ENCODE assay signal across 9 mouse cellular contexts in the genomic region with DNA sequence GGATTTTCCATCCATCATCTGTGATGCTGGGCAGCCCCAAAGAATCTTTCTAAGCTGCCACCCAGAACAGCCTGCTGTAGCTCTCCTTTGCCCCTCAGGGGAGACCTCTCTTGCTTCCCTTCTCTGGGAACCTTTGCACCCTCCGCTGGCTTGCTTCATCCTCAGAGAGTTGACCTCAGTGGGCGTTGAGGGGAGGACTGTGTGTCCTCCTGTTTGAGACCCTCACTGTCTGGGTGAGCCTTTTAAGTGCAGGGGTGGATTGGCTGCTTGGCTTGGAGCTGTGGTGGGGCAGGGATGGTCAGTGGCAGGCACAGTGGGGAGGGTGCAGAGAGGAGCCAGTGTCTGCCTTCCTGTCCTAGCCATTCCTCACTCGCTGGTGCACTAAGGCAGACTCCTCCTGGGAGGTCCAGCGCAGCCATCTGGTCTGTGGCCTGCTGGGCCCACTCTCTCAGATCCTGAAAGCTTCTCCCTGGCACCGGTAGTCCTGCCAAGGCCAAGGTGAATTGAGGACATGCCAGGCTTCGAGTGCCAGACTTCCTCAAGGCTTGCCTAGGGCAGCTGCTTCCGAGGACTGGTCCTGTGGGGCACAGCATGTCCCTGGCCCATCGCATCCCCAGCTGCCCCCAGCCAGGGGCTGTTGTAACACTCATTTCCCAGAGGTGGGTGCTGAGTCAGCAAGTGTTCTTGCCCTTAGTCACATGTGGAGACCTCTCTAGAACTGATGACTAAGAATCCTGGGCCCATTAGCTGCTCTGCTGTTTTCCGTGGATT. TPM values are rescaled to one million over a fixed set of nuclear protein-coding genes. Genes with fewer than 3 reads are reported as not detected.
DNase-seq lines count a peak whose midpoint lies in the region; ATAC-seq and TF ChIP-seq lines count a peak whose summit lies in the region.
"Had no signal": no experiment of that assay in that cellular context is flagged by ENCODE, and none has a peak within 500 bp of the region (broad histone marks: within the 10 kb centered on the region; RNA-seq: fewer than 3 reads in every experiment).

No protein-coding gene starts in this region.

- H3K4me2 ChIP-seq in midbrain, embryonic 14.5 days (ENCODE audit: low read length), result no peak overlapping the region
- no peak overlapping the region for H3K4me2 ChIP-seq in midbrain, embryonic 11.5 days
- no peak overlapping the region for H3K4me2 ChIP-seq in liver, embryonic 11.5 days

- TF ChIP-seq CTCF in lung, adult 2 months (IDR thresholded peaks at IDR 0.05; ENCODE audit: insufficient read depth, low read length), result no peak

- no peak for ATAC-seq in midbrain, embryonic 14.5 days (ENCODE audit: low FRiP score, low TSS enrichment)
- no peak for ATAC-seq in midbrain, embryonic 11.5 days (ENCODE audit: low FRiP score)
- ATAC-seq in CD4-positive, CD25-positive, alpha-beta regulatory T cell, adult 4 months, result no peak
- no peak for ATAC-seq in liver, embryonic 11.5 days (replicated peaks; ENCODE audit: low FRiP score)

- H3K27ac ChIP-seq in midbrain, embryonic 14.5 days (replicated peaks; ENCODE audit: low read depth, low read length), result no peak overlapping the region
- no peak overlapping the region for H3K27ac ChIP-seq in midbrain, embryonic 11.5 days (ENCODE audit: low read depth, low read length)
- H3K27ac ChIP-seq in liver, embryonic 11.5 days (ENCODE audit: low read depth, low read length), result no peak overlapping the region
- H3K27ac ChIP-seq: liver, embryonic 14.5 days had no signal

- H3K4me3 ChIP-seq in midbrain, embryonic 14.5 days (replicated peaks; ENCODE audit: low read depth, low read length), result no peak overlapping the region
- H3K4me3 ChIP-seq in midbrain, embryonic 11.5 days (ENCODE audit: low read depth, low read length), result no peak overlapping the region
- no peak overlapping the region for H3K4me3 ChIP-seq in lung, adult 2 months (replicated peaks; ENCODE audit: extremely low read depth, low read depth, low read length)
- no peak overlapping the region for H3K4me3 ChIP-seq in liver, embryonic 11.5 days (ENCODE audit: low read depth, low read length)

- no peak for DNase-seq in midbrain, embryonic 14.5 days
- DNase-seq in midbrain, embryonic 11.5 days (ENCODE audit: low spot score, missing footprints), result no peak
- DNase-seq in adrenal gland, postnatal 14 days, result peak; percentile 92
- peak; percentile 80 to 83 for DNase-seq in gastrocnemius, adult 8-10 months (ENCODE audit: low spot score in 2 of 2)
- peak; percentile 50 for DNase-seq in lung, adult 2 months
- DNase-seq in liver, embryonic 11.5 days (ENCODE audit: low spot score), result no peak
- DNase-seq in frontal cortex, adult 2 months (ENCODE audit: extremely low spot score in 1 of 2, low spot score in 1 of 2), result no peak

- H3K27me3 ChIP-seq in midbrain, embryonic 14.5 days (ENCODE audit: control insufficient read depth, insufficient read depth, low read length), result no peaks in the 10 kb centered on the region
- no peaks in the 10 kb centered on the region for H3K27me3 ChIP-seq in midbrain, embryonic 11.5 days (ENCODE audit: control insufficient read depth, insufficient read depth, low read length)
- H3K27me3 ChIP-seq in liver, embryonic 11.5 days (replicated peaks; ENCODE audit: control insufficient read depth, insufficient read depth, low read length), result no peaks in the 10 kb centered on the region

- no peaks in the 10 kb centered on the region for H3K36me3 ChIP-seq in midbrain, embryonic 14.5 days (ENCODE audit: control insufficient read depth, insufficient read depth, low read length)
- H3K36me3 ChIP-seq in midbrain, embryonic 11.5 days (ENCODE audit: control insufficient read depth, insufficient read depth, low read length), result no peaks in the 10 kb centered on the region
- H3K36me3 ChIP-seq in liver, embryonic 11.5 days (ENCODE audit: control insufficient read depth, insufficient read depth, low read length), result no peaks in the 10 kb centered on the region

- TF ChIP-seq POLR2A in lung, adult 2 months (IDR thresholded peaks at IDR 0.05; ENCODE audit: borderline replicate concordance, extremely low read depth, low read depth, low read length), result no peak

- 54% methylated on average over 9 of the region's 9 CpGs for WGBS in midbrain, embryonic 14.5 days
- 59% methylated on average over 9 of the region's 9 CpGs for WGBS in midbrain, embryonic 11.5 days
- WGBS in lung, adult 2 months, result 53% methylated on average over 9 of the region's 9 CpGs
- 60% methylated on average over 9 of the region's 9 CpGs for WGBS in liver, embryonic 11.5 days

- 0 out of 2 replicates have a peak overlapping the region, but pooled peaks have one; percentile 6 for H3K9ac ChIP-seq in midbrain, embryonic 14.5 days (replicated peaks; ENCODE audit: low read length)
- H3K9ac ChIP-seq in midbrain, embryonic 11.5 days (ENCODE audit: low read length), result no peak overlapping the region
- no peak overlapping the region for H3K9ac ChIP-seq in liver, embryonic 11.5 days (ENCODE audit: low read depth, low read length)
- H3K9ac ChIP-seq: liver, embryonic 14.5 days had no signal

- no peaks in the 10 kb centered on the region for H3K9me3 ChIP-seq in midbrain, embryonic 14.5 days (ENCODE audit: control insufficient read depth, low read length)
- no peaks in the 10 kb centered on the region for H3K9me3 ChIP-seq in midbrain, embryonic 11.5 days (ENCODE audit: control insufficient read depth, low read length)
- H3K9me3 ChIP-seq in liver, embryonic 11.5 days (ENCODE audit: control insufficient read depth, low read length), result no peaks in the 10 kb centered on the region

- H3K4me1 ChIP-seq in midbrain, embryonic 14.5 days (ENCODE audit: control insufficient read depth, insufficient read depth, low read length), result no peaks in the 10 kb centered on the region
- H3K4me1 ChIP-seq in midbrain, embryonic 11.5 days (ENCODE audit: control insufficient read depth, insufficient read depth, low read length), result no peaks in the 10 kb centered on the region
- H3K4me1 ChIP-seq in lung, adult 2 months (ENCODE audit: control insufficient read depth, insufficient read depth, low read length), result no peaks in the 10 kb centered on the region
- H3K4me1 ChIP-seq in liver, embryonic 11.5 days (replicated peaks; ENCODE audit: control insufficient read depth, insufficient read depth, low read length), result peaks cover 6% of the 10 kb centered on the region; the same call in 1 of the 2 replicates

RNA-seq across cellular contexts. Expression of a gene that starts 5.7 kb away (rescaled TPM):
- not detected in 2 replicates for polyA plus RNA-seq in midbrain, embryonic 14.5 days (2014; fragmentation: Nextera tagmentation; extraction: Ambion mirVana)
- polyA plus RNA-seq in midbrain, embryonic 11.5 days (2014; fragmentation: Nextera tagmentation; extraction: Ambion mirVana), result not detected in 2 replicates
- total RNA-seq in adrenal gland, postnatal 14 days (2021), result 23.0 and 25.2 TPM in 2 replicates
- total RNA-seq in gastrocnemius, adult 8-10 months (2022), result under 1 TPM in 3 of 4 experiments, not detected in 1; 0.22 to 0.25 (median 0.24) TPM
- polyA plus RNA-seq in lung, adult 2 months (2012; rRNA removed), result 0.23 and 0.82 TPM in 2 replicates
- not detected for polyA plus RNA-seq in CD4-positive, CD25-positive, alpha-beta regulatory T cell, adult 4 months (2017; shearing (Covaris generic))
- polyA plus RNA-seq in liver, embryonic 11.5 days (2014; fragmentation: Nextera tagmentation; extraction: Ambion mirVana), result 0.14 TPM in 1 of 2 replicates, not detected in the other
- not detected in 2 replicates for polyA plus RNA-seq in frontal cortex, adult 2 months (2012; rRNA removed)

RNA-seq across cellular contexts. Expression of a gene that starts 15.5 kb away (rescaled TPM):
- polyA plus RNA-seq in midbrain, embryonic 14.5 days (2014; fragmentation: Nextera tagmentation; extraction: Ambion mirVana), result 1.6 and 1.9 TPM in 2 replicates
- polyA plus RNA-seq in midbrain, embryonic 11.5 days (2014; fragmentation: Nextera tagmentation; extraction: Ambion mirVana), result 0.62 and 1.0 TPM in 2 replicates
- 35.0 and 41.1 TPM in 2 replicates for total RNA-seq in adrenal gland, postnatal 14 days (2021)
- total RNA-seq in gastrocnemius, adult 8-10 months (2022), result 1 to 10 TPM; 1.8 to 4.7 (median 2.2) TPM
- 0.82 and 2.3 TPM in 2 replicates for polyA plus RNA-seq in lung, adult 2 months (2012; rRNA removed)
- not detected for polyA plus RNA-seq in CD4-positive, CD25-positive, alpha-beta regulatory T cell, adult 4 months (2017; shearing (Covaris generic))
- 0.26 and 0.27 TPM in 2 replicates for polyA plus RNA-seq in liver, embryonic 11.5 days (2014; fragmentation: Nextera tagmentation; extraction: Ambion mirVana)
- 20.5 TPM in 2 replicates for polyA plus RNA-seq in frontal cortex, adult 2 months (2012; rRNA removed)

RNA-seq across cellular contexts. Expression of a gene that starts 17.6 kb away (rescaled TPM):
- 18.0 and 20.5 TPM in 2 replicates for polyA plus RNA-seq in midbrain, embryonic 14.5 days (2014; fragmentation: Nextera tagmentation; extraction: Ambion mirVana)
- 13.8 and 14.0 TPM in 2 replicates for polyA plus RNA-seq in midbrain, embryonic 11.5 days (2014; fragmentation: Nextera tagmentation; extraction: Ambion mirVana)
- 351 and 352 TPM in 2 replicates for total RNA-seq in adrenal gland, postnatal 14 days (2021)
- 100 to 1,000 TPM in 2 of 4 experiments, 10 to 100 TPM in 2; 60.2 to 229 (median 114) TPM for total RNA-seq in gastrocnemius, adult 8-10 months (2022)
- polyA plus RNA-seq in lung, adult 2 months (2012; rRNA removed), result 52.7 and 62.6 TPM in 2 replicates
- 1 to 10 TPM in 1 of 2 experiments, under 1 TPM in 1; 0.73 to 3.6 TPM for polyA plus RNA-seq in CD4-positive, CD25-positive, alpha-beta regulatory T cell, adult 4 months (2017; shearing (Covaris generic))
- 18.6 and 21.0 TPM in 2 replicates for polyA plus RNA-seq in liver, embryonic 11.5 days (2014; fragmentation: Nextera tagmentation; extraction: Ambion mirVana)
- polyA plus RNA-seq in frontal cortex, adult 2 months (2012; rRNA removed), result 36.4 and 41.6 TPM in 2 replicates

RNA-seq across cellular contexts. Expression of a gene that starts 53.5 kb away (rescaled TPM):
- polyA plus RNA-seq in midbrain, embryonic 14.5 days (2014; fragmentation: Nextera tagmentation; extraction: Ambion mirVana), result 2.6 and 4.8 TPM in 2 replicates
- polyA plus RNA-seq in midbrain, embryonic 11.5 days (2014; fragmentation: Nextera tagmentation; extraction: Ambion mirVana), result 10.9 and 11.1 TPM in 2 replicates
- total RNA-seq in adrenal gland, postnatal 14 days (2021), result 14.1 and 17.3 TPM in 2 replicates
- under 1 TPM; 0.39 to 0.64 (median 0.55) TPM for total RNA-seq in gastrocnemius, adult 8-10 months (2022)
- polyA plus RNA-seq in lung, adult 2 months (2012; rRNA removed), result 11.4 and 17.5 TPM in 2 replicates
- 1 to 10 TPM; 2.6 to 3.2 TPM for polyA plus RNA-seq in CD4-positive, CD25-positive, alpha-beta regulatory T cell, adult 4 months (2017; shearing (Covaris generic))
- 10.3 and 14.3 TPM in 2 replicates for polyA plus RNA-seq in liver, embryonic 11.5 days (2014; fragmentation: Nextera tagmentation; extraction: Ambion mirVana)
- polyA plus RNA-seq in frontal cortex, adult 2 months (2012; rRNA removed), result 1.7 and 2.0 TPM in 2 replicates

Comparison
In these comparisons a context has a peak if more than half of its experiments do, and no peak if none do; other contexts are left out.
1. DNase-seq: peak in adrenal gland, postnatal 14 days (single experiment), gastrocnemius, adult 8-10 months (2 of 2) and lung, adult 2 months (single experiment); none in midbrain, embryonic 14.5 days (single experiment), midbrain, embryonic 11.5 days (single experiment), liver, embryonic 11.5 days (single experiment) and frontal cortex, adult 2 months (0 of 2).